Mouse (Mus musculus) kidney, postnatal 0 days (tissue): ENCODE results near the gene Tmigd3. TPM values are rescaled to one million over a fixed set of nuclear protein-coding genes. Genes with fewer than 3 reads are reported as not detected.

Experiments used
- ATAC-seq: fragments of 200-750 bp; cut with Nextera tagmentation; replicated peaks from 2 replicates; pipeline ENCODE4 v1.8.0; 2017; ENCODE audit warnings: low read depth, moderate number of reproducible peaks, moderate TSS enrichment, moderate library complexity; ENCODE audit not compliant: low FRiP score
- DNase-seq: peaks from one replicate; pipeline ENCODE4 v3.0.0-alpha.2; 2016; ENCODE audit warnings: low spot score
- H3K27ac ChIP-seq: fragments of 300-500 bp; sonication (generic); 2 replicates; pipeline ENCODE4 v1.5.1; 2014; ENCODE audit warnings: mild to moderate bottlenecking
- H3K27me3 ChIP-seq: fragments of 300-500 bp; sonication (generic); 2 replicates; pipeline ENCODE4 v1.6.1; 2014; ENCODE audit warnings: low read length, mixed read lengths; ENCODE audit not compliant: insufficient read depth
- H3K36me3 ChIP-seq: fragments of 300-500 bp; sonication (generic); 2 replicates; pipeline ENCODE4 v1.6.1; 2014; ENCODE audit warnings: low read length, mixed read lengths; ENCODE audit not compliant: insufficient read depth
- H3K4me1 ChIP-seq: fragments of 300-500 bp; sonication (generic); replicated peaks from 2 replicates; pipeline ENCODE4 v1.6.1; 2014; ENCODE audit warnings: antibody characterized with exemption, low read length, mixed read lengths; ENCODE audit not compliant: insufficient read depth
- H3K4me2 ChIP-seq: fragments of 300-500 bp; sonication (generic); 2 replicates; pipeline ENCODE4 v1.6.1; 2014; ENCODE audit warnings: mild to moderate bottlenecking, low read length, moderate library complexity, mixed read lengths
- H3K4me3 ChIP-seq: fragments of 300-500 bp; sonication (generic); replicated peaks from 2 replicates; pipeline ENCODE4 v1.5.1; 2014; ENCODE audit warnings: low read depth, low read length
- H3K9ac ChIP-seq: fragments of 300-500 bp; sonication (generic); 2 replicates; pipeline ENCODE4 v1.6.1; 2014; ENCODE audit warnings: low read depth, low read length
- H3K9me3 ChIP-seq: fragments of 300-500 bp; sonication (generic); replicated peaks from 2 replicates; pipeline ENCODE4 v1.6.1; 2016; ENCODE audit warnings: low read length, inconsistent platforms, mixed read lengths
- CTCF ChIP-seq: IDR thresholded peaks from 2 replicates; pipeline ENCODE4 v1.5.1; 2016; ENCODE audit warnings: antibody characterized with exemption, low read depth, mild to moderate bottlenecking, moderate library complexity
- WGBS: fragments of 180-500 bp; shearing (Covaris S2); extraction: QIAGEN DNeasy Blood & Tissue Kit; methylation state at CpG from one replicate; pipeline ENCODE4 v1.1.7; 2014; 5-methylcytosine and 5-hydroxymethylcytosine counted together
- polyA plus RNA-seq: library from polyadenylated mRNA; unstranded; fragments of >200 nt; fragmentation: Nextera tagmentation; extraction: Ambion mirVana; gene quantifications from 2 replicates; pipeline ENCODE4 v1.2.1, GENCODE M21; 2015

The Tmigd3 gene
- polyA plus RNA-seq, 1 experiment from 2014 or later = 0.18 TPM

DNA sequence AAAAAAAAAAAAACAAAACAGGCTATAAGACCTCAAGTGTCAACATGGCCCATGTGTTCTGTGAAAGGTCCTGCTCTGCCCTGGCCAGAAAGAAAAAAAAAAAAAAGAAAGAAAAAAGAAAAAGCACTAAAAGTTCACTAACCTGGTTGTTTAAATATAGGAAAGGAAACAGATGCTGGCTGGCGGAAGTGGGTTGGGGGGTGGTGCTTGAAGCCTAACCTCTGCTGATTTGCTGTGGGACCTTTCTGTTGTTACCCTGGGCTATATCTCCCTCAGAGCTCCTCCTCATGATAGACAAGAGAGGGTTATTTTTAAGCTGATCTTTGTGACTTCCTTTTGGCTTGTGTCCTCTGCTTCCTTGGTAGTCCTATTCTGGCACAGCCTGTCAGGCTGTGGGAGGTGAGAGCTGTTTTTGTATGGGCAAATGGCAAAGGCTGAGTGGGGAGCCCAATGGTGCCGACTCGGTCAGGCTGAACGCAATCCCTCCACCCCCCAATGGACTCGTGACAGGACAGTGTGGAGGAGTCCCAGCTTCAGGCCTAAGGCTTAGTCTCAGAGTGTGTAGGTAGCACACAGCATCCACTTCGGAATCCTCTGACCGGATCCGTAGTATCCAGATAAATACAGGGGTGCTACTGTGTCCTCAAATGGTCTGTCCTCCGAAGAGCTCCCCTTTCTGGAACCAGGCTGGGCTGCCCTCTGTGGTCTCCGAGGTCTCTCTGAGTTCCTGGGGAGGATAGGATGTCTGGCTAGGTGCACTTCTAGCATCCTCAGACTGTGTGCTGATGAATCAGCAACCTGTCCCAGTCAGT lies 21.3 kb downstream of the Tmigd3 start:
- H3K4me2 ChIP-seq = no peak overlapping the region
- no peaks in the 10 kb centered on the region for H3K27me3 ChIP-seq
- peak overlapping the region; percentile 64; the same call in 1 of the 2 replicates for H3K27ac ChIP-seq
- TF ChIP-seq CTCF = no peak
- H3K36me3 ChIP-seq = no peaks in the 10 kb centered on the region
- no peak overlapping the region for H3K4me3 ChIP-seq
- peaks cover 14% of the 10 kb centered on the region; the same call in 1 of the 2 replicates for H3K4me1 ChIP-seq
- no peak overlapping the region for H3K9ac ChIP-seq
- ATAC-seq (no peak), DNase-seq (peak; percentile 79)
- H3K9me3 ChIP-seq = no peaks in the 10 kb centered on the region
- whole genome bisulfite sequencing = 61% methylated on average over 10 of the region's 10 CpGs

DNA sequence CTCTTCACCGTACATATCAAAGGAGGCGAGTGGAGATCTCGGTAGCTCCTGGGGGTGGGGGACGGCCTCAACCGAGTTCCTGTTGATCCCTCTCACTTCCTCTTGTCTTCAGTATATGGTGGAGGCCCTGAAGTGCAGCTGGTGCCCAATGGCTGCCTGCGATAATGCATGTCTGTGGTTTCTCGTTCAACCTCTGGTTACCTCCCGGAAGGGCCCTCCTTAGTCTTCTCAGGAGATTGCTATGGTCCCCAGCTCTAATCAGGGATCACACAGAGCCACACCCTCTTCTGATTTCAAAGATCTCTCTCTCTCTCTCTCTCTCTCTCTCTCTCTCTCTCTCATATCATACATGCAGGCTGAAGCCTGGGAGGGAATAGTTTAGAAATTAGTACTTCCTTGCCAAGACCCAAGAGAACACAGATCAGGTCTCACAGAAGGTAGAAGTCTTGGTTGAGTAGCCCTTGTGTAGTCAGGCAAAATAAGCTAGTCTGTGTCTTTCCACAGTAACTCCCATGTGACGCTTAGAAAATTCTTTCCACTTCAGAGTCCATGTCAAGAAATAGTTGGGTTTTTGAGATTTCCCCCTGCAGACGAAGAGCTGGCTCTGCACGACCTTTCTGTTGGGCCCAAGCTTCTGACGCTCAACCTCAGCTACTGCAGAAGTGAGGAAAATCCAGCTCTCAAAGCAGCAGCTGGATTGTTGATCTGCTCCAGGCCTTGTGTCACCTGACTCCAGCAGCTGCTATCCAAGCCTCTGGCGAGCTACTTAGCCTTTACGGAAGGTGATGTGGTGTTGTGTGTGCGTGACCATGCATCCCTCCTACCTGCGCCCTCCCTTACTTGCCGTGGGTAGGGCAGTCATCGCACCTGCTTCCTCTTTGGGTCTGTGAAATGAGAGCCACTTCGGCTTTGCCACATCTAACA lies 22.1 kb downstream of the Tmigd3 start:
- peak overlapping the region; percentile 64 for H3K27ac ChIP-seq
- no peak for TF ChIP-seq CTCF
- ATAC-seq = no peak

DNA sequence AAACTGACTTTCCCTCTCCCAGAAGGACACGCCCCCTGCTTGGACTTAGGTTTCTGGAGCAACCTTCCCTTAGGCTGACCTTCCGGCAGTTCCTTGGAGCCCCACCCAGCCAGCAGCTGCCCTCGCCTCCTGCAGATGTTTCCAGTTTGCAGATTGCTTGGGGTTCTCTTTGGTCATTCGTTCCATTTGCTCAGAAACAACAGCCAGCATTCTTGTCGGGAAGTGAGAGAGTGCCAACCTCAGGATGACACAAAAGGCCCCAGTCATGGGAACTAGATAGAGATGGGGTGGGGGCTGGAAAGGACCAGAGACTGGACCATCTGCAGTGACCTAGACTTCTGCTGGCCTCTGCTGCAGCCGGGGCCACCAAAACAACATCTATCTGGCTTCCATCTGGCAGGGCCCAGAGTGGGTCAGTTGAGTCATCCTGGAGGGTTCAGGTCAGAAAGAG lies 23.3 kb downstream of the Tmigd3 start:
- Histone ChIP-seq H3K4me2 (no peak overlapping the region), H3K4me3 (no peak overlapping the region), H3K9me3 (no peaks in the 10 kb centered on the region), H3K9ac (no peak overlapping the region), H3K27ac (0 out of 2 replicates have a peak overlapping the region, but pooled peaks have one; percentile 47), H3K27me3 (no peaks in the 10 kb centered on the region), H3K4me1 (peaks cover 14% of the 10 kb centered on the region; the same call in 1 of the 2 replicates), H3K36me3 (no peaks in the 10 kb centered on the region)
- WGBS = 41% methylated on average over 6 of the region's 6 CpGs
- peak; percentile 57 for DNase-seq
- ATAC-seq = no peak; the same call in 1 of the 2 replicates
- no peak for TF ChIP-seq CTCF

More for the DNA sequence above, 22.1 kb downstream of the Tmigd3 start:
- WGBS = 68% methylated on average over 19 of the region's 19 CpGs
- DNase-seq = no peak
- Histone ChIP-seq H3K4me2 (no peak overlapping the region), H3K4me3 (no peak overlapping the region), H3K27me3 (no peaks in the 10 kb centered on the region), H3K9ac (no peak overlapping the region), H3K36me3 (no peaks in the 10 kb centered on the region), H3K9me3 (no peaks in the 10 kb centered on the region), H3K4me1 (peaks cover 14% of the 10 kb centered on the region; the same call in 1 of the 2 replicates)

DNA sequence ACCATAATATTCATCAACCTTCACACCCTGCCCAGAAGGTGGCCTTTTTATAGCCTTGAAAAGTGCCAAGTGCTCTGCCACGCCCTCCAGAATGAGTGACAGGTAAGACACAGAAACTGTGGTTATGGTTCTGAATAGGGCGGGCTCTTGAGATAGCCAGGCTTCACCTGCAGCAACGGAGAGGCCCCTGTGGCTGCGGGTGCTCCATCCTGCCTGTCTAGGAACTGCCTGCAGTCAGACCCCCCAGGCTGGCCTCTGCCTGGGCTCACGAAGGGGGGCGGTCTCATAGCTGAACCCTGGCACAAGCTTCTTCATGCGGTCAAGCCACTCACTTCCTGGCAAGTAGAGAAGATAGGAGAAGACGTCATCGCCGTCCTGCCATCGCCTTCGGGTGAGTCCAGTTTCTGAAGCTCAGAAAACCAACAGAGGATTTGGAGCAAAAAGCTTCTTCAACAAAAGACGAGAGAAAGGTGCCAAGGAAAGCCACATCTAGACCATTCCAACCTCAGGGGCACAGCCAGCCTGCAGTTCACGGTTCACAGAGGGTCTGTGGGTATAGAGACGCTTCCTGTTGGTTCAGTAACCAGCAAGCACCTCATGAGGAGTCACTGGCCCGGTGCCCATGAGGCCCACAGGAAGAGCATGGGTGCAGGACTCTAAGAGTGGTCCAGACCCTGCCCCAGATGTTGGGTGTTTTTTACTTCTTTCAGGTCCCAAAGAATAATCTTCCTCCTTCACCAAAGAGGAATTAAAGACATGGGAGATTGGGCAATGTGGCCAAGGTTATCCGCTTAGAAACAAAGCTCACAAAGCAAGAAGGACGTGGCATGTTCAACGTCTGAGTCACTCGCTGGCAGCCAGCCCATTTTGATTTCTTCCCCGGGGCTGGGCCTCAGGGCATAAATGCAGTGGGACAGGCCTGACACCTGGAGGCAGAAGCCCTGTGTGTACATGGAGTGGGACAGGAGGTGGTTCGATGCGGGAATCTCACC lies 24.2 kb downstream of the Tmigd3 start:
- Histone ChIP-seq H3K9ac (no peak overlapping the region), H3K4me3 (no peak overlapping the region)
- 67% methylated on average over 23 of the region's 23 CpGs for WGBS

DNA sequence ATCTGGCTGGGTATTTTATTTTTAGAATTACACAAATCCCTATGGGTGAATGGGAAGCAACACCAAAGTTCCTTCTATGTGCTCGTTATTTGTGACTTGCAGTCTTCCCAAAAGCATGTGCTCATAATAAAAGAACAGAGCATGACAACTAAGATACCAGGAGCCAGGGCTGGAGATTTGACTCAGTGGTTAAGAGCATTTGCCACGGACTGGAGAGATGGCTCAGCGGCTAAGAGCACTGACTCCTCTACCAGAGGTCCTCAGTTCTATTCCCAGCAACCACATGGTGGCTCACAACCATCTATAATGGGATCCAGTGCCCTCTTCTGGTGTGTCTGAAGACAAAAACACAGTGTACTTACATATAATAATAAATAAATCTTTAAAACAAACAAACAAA lies 26.1 kb downstream of the Tmigd3 start:
- no peak for TF ChIP-seq CTCF
- Histone ChIP-seq H3K36me3 (no peaks in the 10 kb centered on the region), H3K4me1 (peaks cover 8% of the 10 kb centered on the region; the same call in 1 of the 2 replicates), H3K9ac (no peak overlapping the region), H3K9me3 (no peaks in the 10 kb centered on the region), H3K4me2 (no peak overlapping the region), H3K27ac (no peak overlapping the region), H3K27me3 (no peaks in the 10 kb centered on the region), H3K4me3 (no peak overlapping the region)
- 82% methylated on average over 3 of the region's 3 CpGs for WGBS
- ATAC-seq (no peak), DNase-seq (no peak)

More for the DNA sequence above, 24.2 kb downstream of the Tmigd3 start:
- TF ChIP-seq CTCF = peak; percentile 75
- H3K9me3 ChIP-seq = no peaks in the 10 kb centered on the region
- ATAC-seq (peak; percentile 43; the same call in 1 of the 2 replicates), DNase-seq (peak; percentile 77)
- H3K4me2 ChIP-seq = no peak overlapping the region
- no peaks in the 10 kb centered on the region for H3K27me3 ChIP-seq
- H3K36me3 ChIP-seq = no peaks in the 10 kb centered on the region
- peaks cover 14% of the 10 kb centered on the region; the same call in 1 of the 2 replicates for H3K4me1 ChIP-seq
- peak overlapping the region; percentile 47; the same call in 1 of the 2 replicates for H3K27ac ChIP-seq
